Mouse (Mus musculus): Measurements from ENCODE around the gene Eml6.
"Not testable (repeated sequence)": the region's sequence is repeated elsewhere in the genome, so short reads cannot be mapped to it uniquely, and the experiment has no call there.

The Eml6 gene

GRCm38 (mm10) chr11:29861040-29861439 lies 164.8 kb downstream of the Eml6 start:
- DNase-seq (ENCODE audit: extremely low read depth, low read depth) = no peak

- no peak for DNase-seq (ENCODE audit: extremely low read depth, low read depth)
These were observed 185.1 kb downstream of the Eml6 start for GRCm38 (mm10) chr11:29840606-29841227.

- no peak for DNase-seq (ENCODE audit: extremely low read depth, low read depth)
These were observed 186.1 kb downstream of the Eml6 start for GRCm38 (mm10) chr11:29839781-29840180.

- no peak for DNase-seq (ENCODE audit: extremely low read depth, low read depth)
These were observed 188.8 kb downstream of the Eml6 start for GRCm38 (mm10) chr11:29837066-29837465.

GRCm38 (mm10) chr11:29827729-29828128 lies 198.1 kb downstream of the Eml6 start:
- DNase-seq (ENCODE audit: extremely low read depth, low read depth) = no peak

GRCm38 (mm10) chr11:29826001-29826400 lies 199.8 kb downstream of the Eml6 start:
- DNase-seq (ENCODE audit: extremely low read depth, low read depth) = no peak

GRCm38 (mm10) chr11:29825271-29825718 lies 200.5 kb downstream of the Eml6 start, which contains the start of gene 4931440F15Rik:
Gene 4931440F15Rik (minus strand): TSS chr11:29825668.
- DNase-seq (ENCODE audit: extremely low read depth, low read depth) = not testable (repeated sequence)

- DNase-seq (ENCODE audit: extremely low read depth, low read depth) = not testable (repeated sequence)
These were observed 201.2 kb downstream of the Eml6 start for GRCm38 (mm10) chr11:29824474-29825270.

GRCm38 (mm10) chr11:29823141-29823540 lies 202.7 kb downstream of the Eml6 start:
- no peak for DNase-seq (ENCODE audit: extremely low read depth, low read depth)

GRCm38 (mm10) chr11:29815670-29816069 lies 210.2 kb downstream of the Eml6 start:
- DNase-seq (ENCODE audit: extremely low read depth, low read depth) = no peak

- DNase-seq (ENCODE audit: extremely low read depth, low read depth) = peak; percentile 97
These were observed 210.6 kb downstream of the Eml6 start for GRCm38 (mm10) chr11:29815261-29815660.

- no peak for DNase-seq (ENCODE audit: extremely low read depth, low read depth)
These were observed 212.6 kb downstream of the Eml6 start for GRCm38 (mm10) chr11:29813267-29813666.

- no peak for DNase-seq (ENCODE audit: extremely low read depth, low read depth)
These were observed 213.4 kb downstream of the Eml6 start for GRCm38 (mm10) chr11:29812475-29812874.

- DNase-seq (ENCODE audit: extremely low read depth, low read depth) = no peak
These were observed 215.5 kb downstream of the Eml6 start for GRCm38 (mm10) chr11:29810324-29810723.

GRCm38 (mm10) chr11:29808981-29809589 lies 216.7 kb downstream of the Eml6 start:
- no peak for DNase-seq (ENCODE audit: extremely low read depth, low read depth)

GRCm38 (mm10) chr11:29808173-29808980 lies 217.5 kb downstream of the Eml6 start:
- no peak for DNase-seq (ENCODE audit: extremely low read depth, low read depth)

GRCm38 (mm10) chr11:29807325-29807724 lies 218.5 kb downstream of the Eml6 start:
- no peak for DNase-seq (ENCODE audit: extremely low read depth, low read depth)

- no peak for DNase-seq (ENCODE audit: extremely low read depth, low read depth)
These were observed 224.1 kb downstream of the Eml6 start for GRCm38 (mm10) chr11:29801432-29802427.

GRCm38 (mm10) chr11:29799839-29800238 lies 226.0 kb downstream of the Eml6 start:
- DNase-seq (ENCODE audit: extremely low read depth, low read depth) = no peak

GRCm38 (mm10) chr11:29795106-29795505 lies 230.7 kb downstream of the Eml6 start:
- DNase-seq (ENCODE audit: extremely low read depth, low read depth) = no peak

Data from MEL-GATA-1-ER (cell line).